Mouse (Mus musculus) myocyte (in vitro differentiated cells): ENCODE measurements around the gene Etnk2. TPM values are rescaled to one million over a fixed set of nuclear protein-coding genes. Genes with fewer than 3 reads are reported as not detected.

ENCODE experiments used
- H3K27me3 ChIP-seq: one replicate; pipeline ENCODE4 v1.6.1; 2011; ENCODE audit not compliant: control insufficient read depth, insufficient read depth, insufficient read length
- H3K36me3 ChIP-seq: one replicate; pipeline ENCODE4 v1.6.1; 2011; ENCODE audit not compliant: control insufficient read depth, insufficient read depth
- H3K4me2 ChIP-seq: one replicate; pipeline ENCODE4 v1.6.1; 2011; ENCODE audit warnings: low read depth, control low read depth
- H3K4me3 ChIP-seq: one replicate; pipeline ENCODE4 v1.5.1; 2011; ENCODE audit warnings: mild to moderate bottlenecking, control low read depth, moderate library complexity
- H3K79me2 ChIP-seq: one replicate; pipeline ENCODE4 v1.6.1; 2011; ENCODE audit not compliant: control insufficient read depth, insufficient read depth
- H3ac ChIP-seq: one replicate; pipeline ENCODE4 v1.6.1; 2011; ENCODE audit not compliant: control insufficient read depth, insufficient read length
- CEBPB ChIP-seq: IDR thresholded peaks from 2 replicates; pipeline ENCODE4 v1.6.1; 2011; ENCODE audit warnings: mild to moderate bottlenecking, moderate library complexity; ENCODE audit not compliant: poor library complexity, insufficient read depth, severe bottlenecking
- E2F4 ChIP-seq: IDR thresholded peaks from one replicate; pipeline ENCODE4 v1.6.1; 2011; ENCODE audit warnings: mild to moderate bottlenecking, control low read depth, moderate library complexity; ENCODE audit not compliant: insufficient read depth
- MAX ChIP-seq: IDR thresholded peaks from one replicate; pipeline ENCODE4 v1.6.1; 2011; ENCODE audit warnings: low read depth, mild to moderate bottlenecking, control low read depth
- MYOD1 ChIP-seq, 3 experiments: IDR thresholded peaks; one replicate each; pipeline ENCODE4 v1.6.1; 2011; ENCODE audit warnings: control low read depth in 2 of 3, low read depth in 2 of 3, mild to moderate bottlenecking in 2 of 3, moderate library complexity in 1 of 3; ENCODE audit not compliant: insufficient read length in 2 of 3, control insufficient read depth in 1 of 3
- MYOG ChIP-seq, 3 experiments: IDR thresholded peaks; one replicate each; pipeline ENCODE4 v1.6.1; 2011; ENCODE audit warnings: control low read depth in 2 of 3, low read depth in 2 of 3, mild to moderate bottlenecking in 2 of 3; ENCODE audit not compliant: insufficient read length in 2 of 3, control insufficient read depth in 1 of 3, insufficient read depth in 1 of 3
- POLR2A ChIP-seq: IDR thresholded peaks from one replicate; pipeline ENCODE4 v1.6.1; 2011; ENCODE audit warnings: low read depth, mild to moderate bottlenecking, control low read depth, moderate library complexity; ENCODE audit not compliant: insufficient read length
- POLR2AphosphoS2 ChIP-seq: IDR thresholded peaks from one replicate; pipeline ENCODE4 v1.6.1; 2011; ENCODE audit warnings: low read depth, control low read depth; ENCODE audit not compliant: insufficient read length
- REST ChIP-seq: IDR thresholded peaks from one replicate; pipeline ENCODE4 v1.6.1; 2011; ENCODE audit warnings: mild to moderate bottlenecking, control low read depth, moderate library complexity; ENCODE audit not compliant: insufficient read depth, insufficient read length
- SRF ChIP-seq: IDR thresholded peaks from one replicate; pipeline ENCODE4 v1.6.1; 2011; ENCODE audit warnings: low read depth; ENCODE audit not compliant: control insufficient read depth, insufficient read length
- TCF12 ChIP-seq: IDR thresholded peaks from one replicate; pipeline ENCODE4 v1.6.1; 2011; ENCODE audit warnings: mild to moderate bottlenecking, control low read depth; ENCODE audit not compliant: poor library complexity, insufficient read depth, severe bottlenecking
- TCF3 ChIP-seq: IDR thresholded peaks from one replicate; pipeline ENCODE4 v1.6.1; 2011; ENCODE audit warnings: low read depth, control low read depth; ENCODE audit not compliant: insufficient read length
- USF1 ChIP-seq: IDR thresholded peaks from one replicate; pipeline ENCODE4 v1.6.1; 2011; ENCODE audit warnings: low read depth, mild to moderate bottlenecking, control low read depth, moderate library complexity
- polyA plus RNA-seq: library from polyadenylated mRNA; unstranded; fragments of >200 nt; fragmentation: generic; extraction: Trizol; gene quantifications from one replicate; pipeline ENCODE4 v1.2.1, GENCODE M21; 2012; ENCODE audit warnings: missing spikeins

Etnk2 gene
- polyA plus RNA-seq, 1 experiment: 0.73 TPM

GRCm38 (mm10) chr1:133409786-133410185 is 46.4 kb downstream of the Etnk2 start:
- Histone ChIP-seq H3K27me3 (peaks cover 30% of the 10 kb centered on the region), H3ac (no peak overlapping the region), H3K4me2 (no peak overlapping the region), H3K36me3 (no peaks in the 10 kb centered on the region), H3K79me2 (no peaks in the 10 kb centered on the region), H3K4me3 (no peak overlapping the region)
- TF ChIP-seq USF1 (no peak), SRF (no peak), POLR2AphosphoS2 (no peak), CEBPB (no peak), MAX (no peak), REST (no peak), TCF12 (no peak), MYOG (IDR thresholded peaks at IDR 0.05; ENCODE audit: control insufficient read depth in 1 of 3, insufficient read depth in 1 of 3, insufficient read length in 2 of 3, low read depth in 2 of 3) (no peak), E2F4 (no peak), MYOD1 (IDR thresholded peaks at IDR 0.05; ENCODE audit: control insufficient read depth in 1 of 3, insufficient read length in 2 of 3, low read depth in 2 of 3) (no peak), TCF3 (no peak), POLR2A (no peak)

DNA sequence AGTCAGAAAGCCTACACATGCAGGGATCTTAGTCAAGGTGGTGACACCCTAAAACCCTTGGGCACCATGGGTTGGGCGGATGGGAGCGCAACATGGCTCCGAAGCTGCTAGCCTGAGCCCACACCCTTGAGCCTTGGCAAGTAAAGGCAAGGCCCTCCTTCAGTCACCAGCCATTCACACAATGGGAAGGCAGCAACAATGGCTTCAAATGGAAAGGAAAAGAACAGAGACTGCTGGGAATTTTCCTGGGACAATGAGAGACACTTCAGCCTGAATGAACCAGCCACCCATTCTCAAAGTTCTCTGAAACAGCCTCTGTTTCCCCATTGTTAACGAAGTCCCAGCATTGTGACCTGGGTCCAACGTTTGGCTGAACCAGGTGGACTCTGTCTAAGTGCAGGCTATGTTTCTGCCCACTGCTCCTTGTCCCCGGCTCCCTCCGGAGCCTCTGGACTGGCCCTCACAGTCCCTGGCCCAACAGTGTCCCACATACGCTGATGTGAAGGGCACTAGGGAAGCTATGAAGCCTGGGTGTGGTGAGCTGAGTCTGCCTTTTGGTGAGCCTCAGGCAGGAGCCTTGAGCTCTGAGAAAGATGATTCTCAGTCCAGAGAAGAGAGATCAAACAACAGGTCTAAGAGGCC is 48.3 kb downstream of the Etnk2 start:
- no peak overlapping the region for H3K4me3 ChIP-seq
- H3K79me2 ChIP-seq: no peaks in the 10 kb centered on the region
- no peaks in the 10 kb centered on the region for H3K36me3 ChIP-seq
- no peak overlapping the region for H3K4me2 ChIP-seq
- TF ChIP-seq E2F4: no peak
- no peak for TF ChIP-seq CEBPB
- TF ChIP-seq POLR2A: no peak
- no peak for TF ChIP-seq MAX
- TF ChIP-seq MYOG (IDR thresholded peaks at IDR 0.05; ENCODE audit: control insufficient read depth in 1 of 3, insufficient read depth in 1 of 3, insufficient read length in 2 of 3, low read depth in 2 of 3): no peak
- no peak for TF ChIP-seq TCF3
- TF ChIP-seq TCF12: no peak
- TF ChIP-seq REST: no peak
- TF ChIP-seq MYOD1 (IDR thresholded peaks at IDR 0.05; ENCODE audit: control insufficient read depth in 1 of 3, insufficient read length in 2 of 3, low read depth in 2 of 3): no peak
- no peak for TF ChIP-seq USF1
- no peak for TF ChIP-seq SRF
- no peak for TF ChIP-seq POLR2AphosphoS2
- H3K27me3 ChIP-seq: peaks cover 43% of the 10 kb centered on the region
- H3ac ChIP-seq: no peak overlapping the region

GRCm38 (mm10) chr1:133412941-133413340 is 49.6 kb downstream of the Etnk2 start:
- Histone ChIP-seq H3K79me2 (no peaks in the 10 kb centered on the region), H3K27me3 (peaks cover 56% of the 10 kb centered on the region), H3K4me2 (no peak overlapping the region), H3K4me3 (no peak overlapping the region), H3K36me3 (no peaks in the 10 kb centered on the region), H3ac (no peak overlapping the region)
- TF ChIP-seq MYOD1 (IDR thresholded peaks at IDR 0.05; ENCODE audit: control insufficient read depth in 1 of 3, insufficient read length in 2 of 3, low read depth in 2 of 3): no peak
- TF ChIP-seq E2F4: no peak
- TF ChIP-seq MAX: no peak
- TF ChIP-seq POLR2AphosphoS2: no peak
- TF ChIP-seq POLR2A: no peak
- TF ChIP-seq MYOG (IDR thresholded peaks at IDR 0.05; ENCODE audit: control insufficient read depth in 1 of 3, insufficient read depth in 1 of 3, insufficient read length in 2 of 3, low read depth in 2 of 3): no peak
- TF ChIP-seq TCF3: no peak

- H3K79me2 ChIP-seq: no peaks in the 10 kb centered on the region
- H3K4me3 ChIP-seq: no peak overlapping the region
- no peaks in the 10 kb centered on the region for H3K36me3 ChIP-seq
- H3K27me3 ChIP-seq: peaks cover 75% of the 10 kb centered on the region
- no peak overlapping the region for H3K4me2 ChIP-seq
- TF ChIP-seq E2F4 (no peak), POLR2A (no peak), POLR2AphosphoS2 (no peak), USF1 (no peak), CEBPB (no peak), MYOG (IDR thresholded peaks at IDR 0.05; ENCODE audit: control insufficient read depth in 1 of 3, insufficient read depth in 1 of 3, insufficient read length in 2 of 3, low read depth in 2 of 3) (no peak), SRF (no peak), TCF3 (no peak), MAX (no peak), REST (no peak), MYOD1 (IDR thresholded peaks at IDR 0.05; ENCODE audit: control insufficient read depth in 1 of 3, insufficient read length in 2 of 3, low read depth in 2 of 3) (no peak)
- no peak overlapping the region for H3ac ChIP-seq
Measured at GRCm38 (mm10) chr1:133415086-133415485, 51.7 kb downstream of the Etnk2 start.

GRCm38 (mm10) chr1:133415505-133415904 is 52.1 kb downstream of the Etnk2 start:
- no peak overlapping the region for H3K4me2 ChIP-seq
- H3K4me3 ChIP-seq: no peak overlapping the region
- H3K27me3 ChIP-seq: peaks cover 74% of the 10 kb centered on the region
- no peaks in the 10 kb centered on the region for H3K79me2 ChIP-seq
- no peaks in the 10 kb centered on the region for H3K36me3 ChIP-seq
- no peak overlapping the region for H3ac ChIP-seq
- TF ChIP-seq TCF3 (no peak), MYOG (IDR thresholded peaks at IDR 0.05; ENCODE audit: control insufficient read depth in 1 of 3, insufficient read depth in 1 of 3, insufficient read length in 2 of 3, low read depth in 2 of 3) (no peak), MAX (no peak), MYOD1 (IDR thresholded peaks at IDR 0.05; ENCODE audit: control insufficient read depth in 1 of 3, insufficient read length in 2 of 3, low read depth in 2 of 3) (no peak), POLR2A (no peak), CEBPB (no peak), USF1 (no peak), POLR2AphosphoS2 (no peak), TCF12 (no peak), E2F4 (no peak), REST (no peak), SRF (no peak)
